Mouse (Mus musculus) left cerebral cortex, postnatal 4 days (tissue): ENCODE measurements around the gene Lif. TPM values are rescaled to one million over a fixed set of nuclear protein-coding genes. Genes with fewer than 3 reads are reported as not detected.

Source experiments
- DNase-seq: peaks from one replicate; pipeline ENCODE4 v3.0.0-alpha.2; 2022
- intact Hi-C: fragments of 180-260 bp; cut with DNase I; formaldehyde crosslinking; loops from one replicate; pipeline ENCODE4 v1.15.1; 2025
- total RNA-seq, 2 experiments: library from RNA; stranded (reverse); gene quantifications; 2 replicates each; pipeline ENCODE4 v1.2.3; 2021

The Lif gene
- total RNA-seq, 2 experiments from 2014 or later, result 0.08 TPM

DNA sequence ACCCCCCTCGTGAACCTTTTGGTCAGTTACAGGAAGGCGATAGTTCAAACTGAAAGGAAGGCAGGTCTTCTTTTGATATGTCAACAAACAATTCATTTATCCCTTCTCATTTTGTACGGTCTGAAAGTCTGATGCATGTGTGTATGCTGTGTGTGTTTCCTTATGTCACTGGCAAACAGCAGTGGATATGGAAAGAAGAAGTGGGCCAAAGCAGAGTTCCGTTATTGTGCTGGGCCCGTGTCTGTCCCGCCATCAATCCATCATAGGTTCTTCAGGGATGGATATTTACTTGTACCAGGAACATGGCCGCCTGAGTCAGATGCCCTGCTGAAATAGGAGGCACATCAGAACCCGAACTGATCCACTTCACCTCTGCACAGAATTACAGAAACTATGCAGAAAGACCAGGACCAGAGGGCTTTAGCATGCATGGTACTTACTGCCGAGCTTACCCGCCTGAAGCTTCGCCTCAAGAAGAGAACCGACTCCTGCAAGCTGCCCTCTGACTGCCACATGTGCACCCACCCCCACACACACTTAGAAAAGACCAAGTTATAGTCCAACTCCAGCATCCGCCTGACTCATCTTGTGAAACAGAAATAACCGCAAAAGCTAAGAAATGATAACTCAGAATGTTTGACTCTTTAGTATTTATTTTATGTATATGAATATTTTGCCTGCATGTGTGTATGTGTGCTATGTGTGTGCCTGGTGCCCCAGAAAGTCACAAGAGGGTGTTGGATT, 62.0 kb downstream of the Lif start:
- DNase-seq, result no peak
- intact Hi-C loops, result no loop called here

DNA sequence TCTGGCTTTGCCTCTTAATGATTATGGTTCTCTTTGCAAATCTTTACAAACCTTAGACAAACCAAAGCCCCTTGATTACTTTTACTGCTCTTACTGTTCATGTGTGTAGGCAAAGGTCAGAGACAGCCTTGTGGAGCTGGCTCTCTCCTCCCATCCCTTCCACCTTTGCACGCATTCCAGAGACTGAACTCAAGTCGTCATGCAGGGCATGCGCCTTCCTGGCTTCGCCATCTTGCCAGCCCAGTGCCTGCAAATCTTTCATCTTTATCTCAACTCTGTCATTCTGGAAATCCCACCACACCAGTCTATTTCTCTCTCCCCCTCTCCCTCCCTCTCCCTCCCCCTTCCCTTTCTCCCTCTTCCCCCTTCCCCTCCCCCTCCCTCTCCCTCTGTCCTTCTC, 63.5 kb downstream of the Lif start:
- intact Hi-C loops, result no loop called here
- DNase-seq, result no peak

Other genes starting within 250 kb of the Lif start
- not detected for gene Sec14l4, start 226.1 kb upstream of the Lif start, total RNA-seq
- 1 to 10 TPM; 2.3 to 4.5 TPM for gene Sec14l3, start 192.7 kb upstream of the Lif start, total RNA-seq
- gene Mtfp1, start 162.1 kb upstream of the Lif start, total RNA-seq, result 10 to 100 TPM; 15.3 to 16.3 TPM
- 1 to 10 TPM; 6.8 to 8.3 TPM for gene Sec14l2, start 134.1 kb upstream of the Lif start, total RNA-seq
- gene Rnf215, start 122.4 kb upstream of the Lif start, total RNA-seq, result 10 to 100 TPM; 57.0 to 58.6 TPM
- gene Ccdc157, start 97.3 kb upstream of the Lif start, total RNA-seq, result 10 to 100 TPM; 12.1 to 13.5 TPM
- gene Sf3a1, start 97.2 kb upstream of the Lif start, total RNA-seq, result 10 to 100 TPM; 75.5 to 93.4 TPM
- gene Tbc1d10a, start 70.8 kb upstream of the Lif start, total RNA-seq, result 10 to 100 TPM; 25.7 to 26.8 TPM
- gene Castor1, start 39.3 kb upstream of the Lif start, total RNA-seq, result 1 to 10 TPM; 1.8 to 1.9 TPM
- under 1 TPM in 1 of 2 experiments, not detected in 1; 0.30 TPM for gene Osm, start 21.1 kb upstream of the Lif start, total RNA-seq
- gene Hormad2, start 183.5 kb downstream of the Lif start, total RNA-seq, result not detected